Mouse (Mus musculus) MEL (cell line): ENCODE measurements around the gene Zic4. TPM values are rescaled to one million over a fixed set of nuclear protein-coding genes. Genes with fewer than 3 reads are reported as not detected.

Source experiments
- DNase-seq: peaks from one replicate; pipeline ENCODE4 v3.0.0; 2011; ENCODE audit warnings: low read depth, low spot score
- H3K27ac ChIP-seq: 2 replicates; pipeline ENCODE4 v1.5.1; 2012; ENCODE audit warnings: low read depth, mild to moderate bottlenecking, control low read depth, low read length, moderate library complexity; ENCODE audit not compliant: control insufficient read depth
- H3K27me3 ChIP-seq, 2 experiments: fragments of 150-350 bp in 1 of 2; sonication (generic) in 1 of 2; 2 replicates each; pipeline ENCODE4 v1.6.1; 2012; ENCODE audit warnings: low read length in 2 of 2, mild to moderate bottlenecking in 2 of 2, improper control_type of control experiment in 1 of 2, moderate library complexity in 1 of 2; ENCODE audit not compliant: insufficient read depth in 2 of 2, control insufficient read depth in 1 of 2
- H3K36me3 ChIP-seq, 2 experiments: 2 replicates each; pipeline ENCODE4 v1.6.1; 2012 to 2014; ENCODE audit warnings: low read length in 2 of 2, improper control_type of control experiment in 1 of 2, inconsistent platforms in 1 of 2, mild to moderate bottlenecking in 1 of 2; ENCODE audit not compliant: insufficient read depth in 2 of 2, control insufficient read depth in 1 of 2
- H3K4me1 ChIP-seq, 2 experiments: fragments of 150-350 bp in 1 of 2; sonication (generic) in 1 of 2; 2 replicates each; pipeline ENCODE4 v1.6.1; 2012; ENCODE audit warnings: low read length in 2 of 2, improper control_type of control experiment in 1 of 2, mild to moderate bottlenecking in 1 of 2; ENCODE audit not compliant: insufficient read depth in 2 of 2, control insufficient read depth in 1 of 2
- H3K4me3 ChIP-seq, 2 experiments: fragments of 150-350 bp in 1 of 2; sonication (generic) in 1 of 2; 2 replicates each; pipeline ENCODE4 v1.5.1; 2012; ENCODE audit warnings: low read depth in 2 of 2, low read length in 2 of 2, mild to moderate bottlenecking in 2 of 2, moderate library complexity in 2 of 2, control low read depth in 1 of 2, improper control_type of control experiment in 1 of 2; ENCODE audit not compliant: control insufficient read depth in 1 of 2, insufficient read depth in 1 of 2
- H3K79me2 ChIP-seq: 2 replicates; pipeline ENCODE4 v1.6.1; 2012; ENCODE audit warnings: mild to moderate bottlenecking, low read length, moderate library complexity; ENCODE audit not compliant: control insufficient read depth, poor library complexity, insufficient read depth
- H3K9ac ChIP-seq: 2 replicates; pipeline ENCODE4 v1.6.1; 2012; ENCODE audit warnings: low read depth, mild to moderate bottlenecking, control low read depth, low read length, moderate library complexity; ENCODE audit not compliant: control insufficient read depth, poor library complexity, severe bottlenecking
- H3K9me3 ChIP-seq: fragments of 150-350 bp; sonication (generic); replicated peaks from 2 replicates; pipeline ENCODE4 v1.6.1; 2012; ENCODE audit warnings: mild to moderate bottlenecking, low read length, improper control_type of control experiment, moderate library complexity; ENCODE audit not compliant: insufficient read depth
- CHD2 ChIP-seq: IDR thresholded peaks from 2 replicates; pipeline ENCODE4 v1.6.1; 2011; ENCODE audit warnings: low read length, improper control_type of control experiment
- CTCF ChIP-seq, 3 experiments: IDR thresholded peaks in 2 of 3; conservative IDR thresholded peaks in 1 of 3; 2 replicates each; pipeline ENCODE4 v1.5.1; 2011 to 2012; ENCODE audit warnings: low read length in 3 of 3, low read depth in 2 of 3, mild to moderate bottlenecking in 2 of 3, improper control_type of control experiment in 1 of 3, inconsistent platforms in 1 of 3, mixed read lengths in 1 of 3, moderate library complexity in 1 of 3; ENCODE audit not compliant: control insufficient read depth in 1 of 3, insufficient read depth in 1 of 3, poor library complexity in 1 of 3, severe bottlenecking in 1 of 3
- E2F4 ChIP-seq: IDR thresholded peaks from 2 replicates; pipeline ENCODE4 v1.6.1; 2011; ENCODE audit warnings: low read depth, low read length, improper control_type of control experiment, borderline replicate concordance
- ETS1 ChIP-seq: IDR thresholded peaks from 2 replicates; pipeline ENCODE4 v1.6.1; 2012; ENCODE audit warnings: low read depth, mild to moderate bottlenecking, inconsistent platforms, low read length, improper control_type of control experiment, moderate library complexity
- GATA1 ChIP-seq: IDR thresholded peaks from 2 replicates; pipeline ENCODE4 v1.6.1; 2011; ENCODE audit warnings: low read depth, low read length, improper control_type of control experiment
- HCFC1 ChIP-seq: IDR thresholded peaks from 2 replicates; pipeline ENCODE4 v1.6.1; 2012; ENCODE audit warnings: low read depth, mild to moderate bottlenecking, inconsistent platforms, low read length, improper control_type of control experiment, moderate library complexity
- JUND ChIP-seq: IDR thresholded peaks from 2 replicates; pipeline ENCODE4 v1.6.1; 2011; ENCODE audit warnings: low read depth, mild to moderate bottlenecking, improper control_type of control experiment, low read length
- MAFK ChIP-seq: IDR thresholded peaks from 2 replicates; pipeline ENCODE4 v1.6.1; 2011; ENCODE audit warnings: low read depth, mild to moderate bottlenecking, low read length, improper control_type of control experiment, borderline replicate concordance
- MAX ChIP-seq: IDR thresholded peaks from 2 replicates; pipeline ENCODE4 v1.6.1; 2011; ENCODE audit warnings: low read length, improper control_type of control experiment
- MAZ ChIP-seq: IDR thresholded peaks from 2 replicates; pipeline ENCODE4 v1.6.1; 2012; ENCODE audit warnings: low read depth, mild to moderate bottlenecking, inconsistent platforms, low read length, improper control_type of control experiment
- MEF2A ChIP-seq: IDR thresholded peaks from 2 replicates; pipeline ENCODE4 v1.6.1; 2014; ENCODE audit warnings: low read depth, mild to moderate bottlenecking, inconsistent platforms, low read length, improper control_type of control experiment; ENCODE audit not compliant: poor library complexity, insufficient replicate concordance, severe bottlenecking; ENCODE audit errors: extremely low read depth
- MXI1 ChIP-seq: IDR thresholded peaks from 2 replicates; pipeline ENCODE4 v1.6.1; 2011; ENCODE audit warnings: mild to moderate bottlenecking, low read depth, low read length, improper control_type of control experiment
- MYC ChIP-seq: IDR thresholded peaks from 2 replicates; pipeline ENCODE4 v1.6.1; 2011; ENCODE audit warnings: low read depth, mild to moderate bottlenecking, low read length, improper control_type of control experiment, moderate library complexity
- NRF1 ChIP-seq: IDR thresholded peaks from 2 replicates; pipeline ENCODE4 v1.6.1; 2014; ENCODE audit warnings: low read depth, mild to moderate bottlenecking, inconsistent platforms, low read length, improper control_type of control experiment, moderate library complexity; ENCODE audit not compliant: poor library complexity, insufficient read depth, severe bottlenecking
- POLR2A ChIP-seq, 2 experiments: IDR thresholded peaks; 2 replicates each; pipeline ENCODE4 v1.6.1; 2011 to 2012; ENCODE audit warnings: low read length in 2 of 2, mild to moderate bottlenecking in 2 of 2, control low read depth in 1 of 2, improper control_type of control experiment in 1 of 2, low read depth in 1 of 2, moderate library complexity in 1 of 2; ENCODE audit not compliant: control insufficient read depth in 1 of 2, insufficient read depth in 1 of 2, poor library complexity in 1 of 2
- POLR2AphosphoS2 ChIP-seq: IDR thresholded peaks from 2 replicates; pipeline ENCODE4 v1.6.1; 2011; ENCODE audit warnings: low read length, improper control_type of control experiment
- POLR2AphosphoS5 ChIP-seq: IDR thresholded peaks from 2 replicates; pipeline ENCODE4 v1.6.1; 2012; ENCODE audit warnings: low read depth, borderline replicate concordance, mild to moderate bottlenecking, inconsistent platforms, low read length, moderate library complexity, mixed read lengths
- RAD21 ChIP-seq: IDR thresholded peaks from 2 replicates; pipeline ENCODE4 v1.6.1; 2011; ENCODE audit warnings: mild to moderate bottlenecking, low read depth, low read length, improper control_type of control experiment
- RCOR1 ChIP-seq: IDR thresholded peaks from 2 replicates; pipeline ENCODE4 v1.6.1; 2012; ENCODE audit warnings: low read depth, mild to moderate bottlenecking, inconsistent platforms, low read length, improper control_type of control experiment
- SIN3A ChIP-seq: IDR thresholded peaks from 2 replicates; pipeline ENCODE4 v1.6.1; 2012; ENCODE audit warnings: low read length, improper control_type of control experiment, inconsistent platforms
- SMC3 ChIP-seq: IDR thresholded peaks from 2 replicates; pipeline ENCODE4 v1.6.1; 2011; ENCODE audit warnings: low read depth, low read length, improper control_type of control experiment
- TBP ChIP-seq: IDR thresholded peaks from 2 replicates; pipeline ENCODE4 v1.8.0; 2011; ENCODE audit warnings: low read depth, low read length, improper control_type of control experiment
- TCF12 ChIP-seq: IDR thresholded peaks from 2 replicates; pipeline ENCODE4 v1.6.1; 2014; ENCODE audit warnings: low read depth, mild to moderate bottlenecking, inconsistent platforms, low read length, improper control_type of control experiment, moderate library complexity
- UBTF ChIP-seq: IDR thresholded peaks from 2 replicates; pipeline ENCODE4 v1.6.1; 2012; ENCODE audit warnings: low read depth, mild to moderate bottlenecking, inconsistent platforms, low read length, improper control_type of control experiment, moderate library complexity, borderline replicate concordance; ENCODE audit not compliant: insufficient read depth
- ZC3H11A ChIP-seq: IDR thresholded peaks from 2 replicates; pipeline ENCODE4 v1.6.1; 2012; ENCODE audit warnings: low read depth, mild to moderate bottlenecking, inconsistent platforms, low read length, improper control_type of control experiment
- ZKSCAN1 ChIP-seq: IDR thresholded peaks from 2 replicates; pipeline ENCODE4 v1.6.1; 2012; ENCODE audit warnings: low read depth, mild to moderate bottlenecking, inconsistent platforms, low read length, improper control_type of control experiment, moderate library complexity
- ZNF384 ChIP-seq: IDR thresholded peaks from 2 replicates; pipeline ENCODE4 v1.6.1; 2012; ENCODE audit warnings: low read depth, mild to moderate bottlenecking, inconsistent platforms, low read length, improper control_type of control experiment
- polyA plus RNA-seq, 2 experiments: library from polyadenylated mRNA; stranded (reverse) in 1 of 2; unstranded in 1 of 2; fragments of >175 nt in 1 of 2; fragments of >200 nt in 1 of 2; gene quantifications; 2 replicates each; pipeline versions ENCODE4 v1.2.1 to v1.2.4; 2012; ENCODE audit warnings: low replicate concordance in 2 of 2, low read depth in 1 of 2; ENCODE audit not compliant: insufficient read length in 2 of 2, insufficient read depth in 1 of 2, missing spikeins in 1 of 2
- total RNA-seq: library from RNA; depleted of rRNA; stranded (reverse); fragments of 300-350 nt; gene quantifications from 2 replicates; pipeline ENCODE4 v1.2.3, GENCODE M21; 2012

Gene Zic4
- total and polyA plus RNA-seq, 3 experiments: not detected

DNA sequence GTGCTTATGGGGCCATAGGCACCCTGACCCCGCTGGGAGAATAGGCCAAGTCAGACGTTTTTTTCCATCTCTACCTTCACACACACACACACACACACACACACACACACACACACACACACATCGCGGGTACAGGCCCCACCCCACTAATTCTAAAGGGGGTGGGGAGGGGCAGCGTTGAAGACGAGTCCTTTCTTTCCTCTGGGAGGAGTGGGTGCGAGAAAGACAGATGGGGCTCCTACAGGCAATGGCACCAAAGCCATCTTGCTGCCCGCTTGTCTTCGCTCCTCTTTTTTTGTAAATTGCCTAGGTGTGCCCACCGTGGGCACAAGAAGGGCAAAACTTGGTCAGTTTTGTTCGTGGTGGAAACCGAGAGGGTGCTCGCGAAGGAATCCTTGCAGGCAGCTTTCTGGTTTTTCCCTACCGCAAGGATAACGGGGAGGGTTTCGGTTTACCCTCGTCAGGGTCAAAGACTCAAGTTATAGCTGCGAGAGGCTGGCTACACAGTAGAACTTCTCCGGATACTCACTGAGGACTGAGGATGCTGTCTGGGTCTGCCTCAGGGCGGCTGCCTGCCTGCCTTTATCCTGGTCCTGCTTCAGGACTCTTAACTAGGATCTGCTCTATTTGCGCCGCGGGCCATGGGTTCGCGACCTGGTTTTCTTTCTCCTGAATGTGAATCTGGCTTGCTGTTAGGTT, 7.2 kb downstream of the Zic4 start:
- Histone ChIP-seq H3K4me3 (no peak overlapping the region), H3K27me3 (no peaks in the 10 kb centered on the region), H3K36me3 (no peaks in the 10 kb centered on the region), H3K27ac (no peak overlapping the region), H3K9me3 (no peaks in the 10 kb centered on the region), H3K79me2 (no peaks in the 10 kb centered on the region), H3K9ac (no peak overlapping the region), H3K4me1 (no peaks in the 10 kb centered on the region)
- no peak for DNase-seq
- TF ChIP-seq ZC3H11A (no peak), MAFK (no peak), TCF12 (no peak), POLR2AphosphoS5 (no peak), CHD2 (no peak), SIN3A (no peak)

DNA sequence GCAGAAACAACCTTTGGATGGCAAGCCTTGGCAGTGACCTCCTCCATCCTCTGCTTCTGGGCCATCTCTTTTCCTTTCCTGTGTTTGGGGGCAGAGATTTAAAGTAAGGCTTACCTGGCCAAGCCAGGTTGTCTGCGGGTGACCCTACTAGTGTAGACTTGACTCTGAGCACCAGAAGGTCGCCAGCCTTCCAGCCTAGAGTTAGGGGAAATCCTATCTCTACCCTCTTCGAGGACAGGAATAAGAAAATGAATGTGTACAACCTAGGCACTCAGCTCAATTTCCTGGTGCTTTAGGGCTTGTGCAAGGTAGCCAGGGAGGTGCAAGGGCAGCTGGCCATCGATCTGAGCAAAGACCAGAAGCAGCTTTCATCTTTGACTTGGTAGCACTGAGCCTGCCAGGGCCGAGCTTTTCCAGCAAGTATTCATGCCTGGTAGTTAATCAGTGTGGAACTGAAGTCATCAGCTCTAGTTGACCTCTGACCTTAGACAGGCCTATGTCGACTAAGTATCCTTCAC, 8.0 kb downstream of the Zic4 start:
- Histone ChIP-seq H3K27me3 (no peaks in the 10 kb centered on the region), H3K79me2 (no peaks in the 10 kb centered on the region)

DNA sequence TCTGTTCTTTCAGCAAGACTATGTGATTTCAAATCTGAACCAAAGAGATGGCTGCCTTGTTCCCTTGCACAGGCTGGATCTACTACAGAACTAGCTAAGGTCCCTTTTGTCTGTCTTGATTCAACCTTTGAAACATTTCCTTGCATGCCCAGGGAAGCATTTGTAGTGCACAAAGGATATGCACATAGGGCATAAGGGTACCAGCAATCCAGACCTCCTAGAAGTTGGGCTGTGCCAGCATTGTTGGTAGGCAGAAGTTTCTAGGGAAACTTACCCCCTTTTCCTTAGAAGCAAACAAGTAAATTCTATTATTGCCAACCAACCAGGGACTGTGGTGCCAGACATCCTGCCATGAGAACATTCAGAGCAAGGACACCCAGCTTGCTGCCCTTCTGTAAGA, 8.8 kb downstream of the Zic4 start:
- no peaks in the 10 kb centered on the region for H3K79me2 ChIP-seq
- no peak for DNase-seq
- H3K9me3 ChIP-seq: no peaks in the 10 kb centered on the region
- no peak overlapping the region for H3K27ac ChIP-seq
- H3K4me3 ChIP-seq: no peak overlapping the region
- no peaks in the 10 kb centered on the region for H3K27me3 ChIP-seq
- H3K36me3 ChIP-seq: no peaks in the 10 kb centered on the region
- H3K9ac ChIP-seq: no peak overlapping the region
- no peaks in the 10 kb centered on the region for H3K4me1 ChIP-seq
- TF ChIP-seq MAFK (no peak), MXI1 (no peak), RCOR1 (no peak), POLR2AphosphoS2 (no peak), UBTF (no peak), MEF2A (no peak), MAX (no peak), RAD21 (no peak), CHD2 (no peak), ETS1 (no peak), MAZ (no peak), HCFC1 (no peak), ZKSCAN1 (no peak), MYC (no peak), ZNF384 (no peak), JUND (no peak), GATA1 (no peak)

More for the DNA sequence above, 8.0 kb downstream of the Zic4 start:
- no peak overlapping the region for H3K4me3 ChIP-seq
- H3K27ac ChIP-seq: no peak overlapping the region
- H3K9me3 ChIP-seq: no peaks in the 10 kb centered on the region
- no peaks in the 10 kb centered on the region for H3K4me1 ChIP-seq
- no peak overlapping the region for H3K9ac ChIP-seq
- H3K36me3 ChIP-seq: no peaks in the 10 kb centered on the region
- TF ChIP-seq TCF12 (no peak), RAD21 (no peak), POLR2A (IDR thresholded peaks at IDR 0.05; ENCODE audit: control insufficient read depth in 1 of 2, insufficient read depth in 1 of 2, low read depth in 1 of 2, low read length in 2 of 2, poor library complexity in 1 of 2) (no peak), E2F4 (no peak), NRF1 (no peak), CHD2 (no peak), MAZ (no peak), RCOR1 (no peak), SMC3 (no peak), CTCF (IDR thresholded peaks at IDR 0.05 in 2 of 3, conservative IDR thresholded peaks at IDR 0.05 in 1 of 3; ENCODE audit: control insufficient read depth in 1 of 3, insufficient read depth in 1 of 3, low read depth in 2 of 3, low read length in 3 of 3, poor library complexity in 1 of 3, severe bottlenecking in 1 of 3) (no peak), MXI1 (no peak), ZNF384 (no peak), TBP (no peak)
- no peak for DNase-seq
